Mouse (Mus musculus): ENCODE measurements at regions not wholly inside any gene's neighbourhood (a gene's known extent, or its start where the extent isn't known, plus 50 kb on each side); places are given as distances from the start of the nearest gene placed in this dataset.

DNA sequence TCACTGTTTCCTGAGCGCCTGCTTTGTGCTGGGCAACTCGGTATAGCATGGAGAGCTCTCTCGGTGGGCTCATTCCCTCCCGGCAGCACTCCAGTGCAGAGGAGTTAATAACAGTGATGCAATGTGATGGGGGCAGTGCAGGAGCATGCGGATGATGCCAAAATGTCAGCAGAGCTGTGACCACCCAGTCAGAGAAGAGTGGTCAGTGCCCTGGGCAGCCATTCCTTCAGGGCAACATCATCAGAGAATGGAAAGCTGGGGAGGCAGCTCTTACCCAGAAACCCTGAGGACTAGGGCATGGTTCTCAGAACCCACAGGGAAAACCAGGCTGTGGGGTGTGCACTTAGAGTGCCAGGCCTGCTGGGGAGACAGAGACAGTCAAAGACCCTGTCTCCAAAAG, 410.0 kb upstream of the Atp11b start:
- Histone ChIP-seq H3K36me3 (ENCODE audit: control insufficient read depth, insufficient read depth, low read length) (no peaks in the 10 kb centered on the region), H3K4me3 (ENCODE audit: low read depth, low read length) (no peak overlapping the region), H3K27ac (ENCODE audit: insufficient read depth, low read depth, low read length) (no peak overlapping the region), H3K27me3 (ENCODE audit: control insufficient read depth, insufficient read depth, low read length) (no peaks in the 10 kb centered on the region), H3K4me1 (ENCODE audit: control insufficient read depth, insufficient read depth, insufficient read length, low read length) (no peaks in the 10 kb centered on the region)
- WGBS = 83% methylated on average over 5 of the region's 5 CpGs
- no peak for TF ChIP-seq POLR2A (IDR thresholded peaks at IDR 0.05; ENCODE audit: low read depth, low read length)
- no peak for TF ChIP-seq CTCF (IDR thresholded peaks at IDR 0.05; ENCODE audit: extremely low read depth, insufficient read length, insufficient replicate concordance, low read depth, low read length)

DNA sequence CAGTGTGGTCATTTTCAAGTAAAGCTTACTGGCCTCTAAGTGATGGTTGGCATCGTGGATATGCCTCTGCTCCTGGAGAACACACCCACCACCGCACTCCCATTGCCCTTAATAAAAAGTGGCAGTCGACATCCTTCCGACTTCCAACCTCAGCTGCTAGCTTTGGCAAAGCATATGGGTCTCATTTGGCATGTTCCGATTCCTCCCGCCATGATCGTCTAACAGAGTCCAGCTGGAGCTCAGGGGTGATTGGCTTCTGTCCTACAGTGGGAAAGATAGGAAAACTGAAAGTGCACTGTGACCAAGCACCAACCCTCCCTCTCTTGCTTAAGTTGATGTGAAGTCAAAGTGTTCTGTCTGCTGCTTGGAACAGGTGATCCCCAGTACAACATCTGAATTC, 404.8 kb upstream of the Atp11b start:
- H3K4me3 ChIP-seq (ENCODE audit: low read depth, low read length) = no peak overlapping the region
- H3K36me3 ChIP-seq (ENCODE audit: control insufficient read depth, insufficient read depth, low read length) = no peaks in the 10 kb centered on the region
- H3K4me1 ChIP-seq (ENCODE audit: control insufficient read depth, insufficient read depth, insufficient read length, low read length) = no peaks in the 10 kb centered on the region
- WGBS = 74% methylated on average over 7 of the region's 7 CpGs
- H3K27ac ChIP-seq (ENCODE audit: insufficient read depth, low read depth, low read length) = no peak overlapping the region
- TF ChIP-seq POLR2A (IDR thresholded peaks at IDR 0.05; ENCODE audit: low read depth, low read length) = no peak
- TF ChIP-seq CTCF (IDR thresholded peaks at IDR 0.05; ENCODE audit: extremely low read depth, insufficient read length, insufficient replicate concordance, low read depth, low read length) = no peak
- H3K27me3 ChIP-seq (ENCODE audit: control insufficient read depth, insufficient read depth, low read length) = no peaks in the 10 kb centered on the region

DNA sequence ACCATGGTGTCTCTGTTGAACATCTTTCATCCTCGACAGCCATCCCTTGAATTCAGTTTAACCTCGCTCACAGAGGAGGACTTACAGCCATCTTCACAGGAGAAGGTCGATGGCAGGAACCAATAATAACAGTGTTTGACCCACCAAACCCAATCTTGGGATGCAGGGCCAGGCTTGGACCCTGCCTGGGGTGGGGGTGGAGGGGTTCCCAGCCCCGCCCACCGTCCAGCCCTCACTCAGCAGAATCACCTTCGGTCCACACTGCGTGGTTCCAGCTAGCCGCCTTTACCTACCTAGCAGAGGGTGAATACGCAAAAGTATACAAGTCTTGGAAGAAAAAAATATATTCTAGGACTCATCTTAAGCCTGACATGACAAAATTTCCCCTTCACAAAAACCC, 400.5 kb upstream of the Atp11b start:
- H3K36me3 ChIP-seq (ENCODE audit: control insufficient read depth, insufficient read depth, low read length) = no peaks in the 10 kb centered on the region
- WGBS = 90% methylated on average over 9 of the region's 9 CpGs
- TF ChIP-seq POLR2A (IDR thresholded peaks at IDR 0.05; ENCODE audit: low read depth, low read length) (no peak), CTCF (IDR thresholded peaks at IDR 0.05; ENCODE audit: extremely low read depth, insufficient read length, insufficient replicate concordance, low read depth, low read length) (no peak)
- no peak overlapping the region for H3K27ac ChIP-seq (ENCODE audit: insufficient read depth, low read depth, low read length)
- no peaks in the 10 kb centered on the region for H3K4me1 ChIP-seq (ENCODE audit: control insufficient read depth, insufficient read depth, insufficient read length, low read length)
- no peaks in the 10 kb centered on the region for H3K27me3 ChIP-seq (ENCODE audit: control insufficient read depth, insufficient read depth, low read length)
- no peak overlapping the region for H3K4me3 ChIP-seq (ENCODE audit: low read depth, low read length)

DNA sequence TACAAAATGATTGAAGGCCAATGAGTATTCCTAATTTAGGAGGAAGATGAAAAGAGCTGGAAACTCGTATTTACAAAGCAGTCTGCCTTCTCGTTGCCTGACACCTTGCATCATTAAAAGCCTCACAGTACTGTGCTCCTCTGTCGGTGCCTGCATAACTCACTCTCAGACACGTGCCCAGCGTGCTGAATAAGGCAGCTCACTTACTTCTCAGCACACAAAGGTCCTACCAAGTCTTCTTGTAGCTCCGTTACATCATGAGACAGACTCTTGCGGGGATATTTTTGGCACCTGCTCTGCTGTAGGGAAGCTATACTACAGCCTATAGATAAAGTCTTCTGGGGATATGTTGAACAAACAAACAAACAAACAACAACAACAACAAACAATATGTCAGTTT, 400.0 kb upstream of the Atp11b start:
- 63% methylated on average over 7 of the region's 7 CpGs for WGBS
- Histone ChIP-seq H3K36me3 (ENCODE audit: control insufficient read depth, insufficient read depth, low read length) (no peaks in the 10 kb centered on the region), H3K27ac (ENCODE audit: insufficient read depth, low read depth, low read length) (no peak overlapping the region), H3K4me3 (ENCODE audit: low read depth, low read length) (no peak overlapping the region), H3K27me3 (ENCODE audit: control insufficient read depth, insufficient read depth, low read length) (no peaks in the 10 kb centered on the region), H3K4me1 (ENCODE audit: control insufficient read depth, insufficient read depth, insufficient read length, low read length) (no peaks in the 10 kb centered on the region)
- no peak for TF ChIP-seq CTCF (IDR thresholded peaks at IDR 0.05; ENCODE audit: extremely low read depth, insufficient read length, insufficient replicate concordance, low read depth, low read length)
- TF ChIP-seq POLR2A (IDR thresholded peaks at IDR 0.05; ENCODE audit: low read depth, low read length) = no peak

DNA sequence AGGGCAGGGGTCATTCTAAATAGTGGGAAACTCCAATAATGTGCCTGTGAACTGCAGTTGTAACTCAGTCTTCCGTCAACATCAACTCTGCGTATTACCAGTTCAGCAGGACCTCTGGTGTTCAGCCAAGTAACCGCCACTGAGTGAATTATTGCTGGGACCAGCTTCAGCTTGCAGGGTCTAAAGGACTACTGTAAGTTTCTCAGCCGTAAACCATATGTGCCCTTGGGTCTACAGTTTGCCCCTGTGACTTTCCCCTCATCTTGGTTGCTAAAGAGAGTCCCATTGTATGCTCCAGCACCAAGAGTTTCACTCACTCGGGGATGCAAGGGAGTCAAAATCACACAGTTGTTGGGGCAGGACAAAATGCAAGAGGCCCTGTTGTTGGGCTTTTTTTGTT, 399.6 kb upstream of the Atp11b start:
- Histone ChIP-seq H3K36me3 (ENCODE audit: control insufficient read depth, insufficient read depth, low read length) (no peaks in the 10 kb centered on the region), H3K4me3 (ENCODE audit: low read depth, low read length) (no peak overlapping the region), H3K27me3 (ENCODE audit: control insufficient read depth, insufficient read depth, low read length) (no peaks in the 10 kb centered on the region), H3K4me1 (ENCODE audit: control insufficient read depth, insufficient read depth, insufficient read length, low read length) (no peaks in the 10 kb centered on the region), H3K27ac (ENCODE audit: insufficient read depth, low read depth, low read length) (no peak overlapping the region)
- 62% methylated on average over 5 of the region's 5 CpGs for WGBS
- no peak for TF ChIP-seq CTCF (IDR thresholded peaks at IDR 0.05; ENCODE audit: extremely low read depth, insufficient read length, insufficient replicate concordance, low read depth, low read length)
- no peak for TF ChIP-seq POLR2A (IDR thresholded peaks at IDR 0.05; ENCODE audit: low read depth, low read length)

DNA sequence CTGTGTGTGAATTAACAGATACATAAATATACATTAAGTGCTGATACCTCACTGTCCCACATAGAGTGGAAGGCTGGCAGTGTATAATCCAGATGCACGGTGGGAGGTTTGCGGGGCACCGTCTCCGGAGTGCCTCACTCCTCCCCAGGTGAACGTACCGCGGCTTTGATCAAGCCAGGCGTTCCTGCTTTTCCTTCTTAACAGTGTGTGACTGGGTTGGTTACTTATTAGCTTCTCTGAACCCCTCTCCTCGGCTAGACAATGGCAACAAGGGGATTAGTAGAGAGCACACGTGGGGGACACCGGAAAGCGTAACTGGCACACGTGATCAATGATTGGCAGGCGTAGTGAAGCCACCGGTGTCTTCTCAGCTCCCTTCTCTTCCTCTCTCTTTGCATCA, 396.8 kb upstream of the Atp11b start:
- Histone ChIP-seq H3K4me3 (ENCODE audit: low read depth, low read length) (no peak overlapping the region), H3K36me3 (ENCODE audit: control insufficient read depth, insufficient read depth, low read length) (no peaks in the 10 kb centered on the region), H3K27ac (ENCODE audit: insufficient read depth, low read depth, low read length) (no peak overlapping the region), H3K27me3 (ENCODE audit: control insufficient read depth, insufficient read depth, low read length) (no peaks in the 10 kb centered on the region), H3K4me1 (ENCODE audit: control insufficient read depth, insufficient read depth, insufficient read length, low read length) (no peaks in the 10 kb centered on the region)
- WGBS = 37% methylated on average over 15 of the region's 15 CpGs
- TF ChIP-seq CTCF (IDR thresholded peaks at IDR 0.05; ENCODE audit: extremely low read depth, insufficient read length, insufficient replicate concordance, low read depth, low read length) = no peak
- TF ChIP-seq POLR2A (IDR thresholded peaks at IDR 0.05; ENCODE audit: low read depth, low read length) = no peak

DNA sequence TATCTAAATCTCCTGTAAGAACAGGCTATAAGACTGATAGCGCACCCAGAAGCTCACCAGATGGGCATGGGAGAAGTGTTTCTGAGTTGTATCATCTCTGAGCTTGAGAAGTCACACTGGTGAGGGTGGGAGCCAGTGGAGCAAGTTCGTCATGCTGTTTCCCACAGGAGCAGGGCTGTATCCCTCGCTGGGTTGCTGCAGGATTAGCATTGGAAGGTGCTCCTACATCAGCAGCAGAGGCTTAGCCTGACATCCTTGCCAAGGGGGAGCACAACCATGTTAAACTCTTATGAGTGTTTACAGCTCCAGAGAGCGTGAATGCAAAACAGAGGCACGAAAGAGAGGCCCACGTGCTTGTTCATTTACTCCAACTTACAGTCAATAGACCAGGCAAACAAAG, 395.4 kb upstream of the Atp11b start:
- Histone ChIP-seq H3K4me1 (ENCODE audit: control insufficient read depth, insufficient read depth, insufficient read length, low read length) (no peaks in the 10 kb centered on the region), H3K27me3 (ENCODE audit: control insufficient read depth, insufficient read depth, low read length) (no peaks in the 10 kb centered on the region), H3K4me3 (ENCODE audit: low read depth, low read length) (no peak overlapping the region), H3K27ac (ENCODE audit: insufficient read depth, low read depth, low read length) (no peak overlapping the region), H3K36me3 (ENCODE audit: control insufficient read depth, insufficient read depth, low read length) (no peaks in the 10 kb centered on the region)
- WGBS = 59% methylated on average over 6 of the region's 6 CpGs
- TF ChIP-seq POLR2A (IDR thresholded peaks at IDR 0.05; ENCODE audit: low read depth, low read length) = no peak
- no peak for TF ChIP-seq CTCF (IDR thresholded peaks at IDR 0.05; ENCODE audit: extremely low read depth, insufficient read length, insufficient replicate concordance, low read depth, low read length)

DNA sequence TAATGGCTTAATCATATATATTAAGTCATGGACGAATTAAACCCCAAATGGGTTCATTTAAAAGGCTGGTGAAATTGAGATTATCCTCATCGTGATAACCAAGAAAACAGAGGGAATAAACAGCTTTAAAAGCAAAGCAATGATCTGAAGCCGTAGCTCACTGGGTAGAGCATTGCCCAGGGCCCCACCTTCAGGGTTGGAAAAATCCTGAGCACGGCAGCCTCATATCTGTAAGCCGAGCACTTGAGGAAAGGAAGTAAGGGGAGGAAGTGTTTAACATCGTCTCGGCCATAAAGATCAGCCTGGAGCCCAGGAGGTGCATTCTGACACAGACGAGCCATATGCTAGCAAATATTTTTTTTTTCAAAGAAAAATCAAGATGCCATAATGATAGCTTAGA, 394.6 kb upstream of the Atp11b start:
- H3K4me1 ChIP-seq (ENCODE audit: control insufficient read depth, insufficient read depth, insufficient read length, low read length) = no peaks in the 10 kb centered on the region
- no peaks in the 10 kb centered on the region for H3K27me3 ChIP-seq (ENCODE audit: control insufficient read depth, insufficient read depth, low read length)
- no peak overlapping the region for H3K27ac ChIP-seq (ENCODE audit: insufficient read depth, low read depth, low read length)
- H3K36me3 ChIP-seq (ENCODE audit: control insufficient read depth, insufficient read depth, low read length) = no peaks in the 10 kb centered on the region
- TF ChIP-seq POLR2A (IDR thresholded peaks at IDR 0.05; ENCODE audit: low read depth, low read length) (no peak), CTCF (IDR thresholded peaks at IDR 0.05; ENCODE audit: extremely low read depth, insufficient read length, insufficient replicate concordance, low read depth, low read length) (no peak)
- H3K4me3 ChIP-seq (ENCODE audit: low read depth, low read length) = no peak overlapping the region
- WGBS = 24% methylated on average over 8 of the region's 8 CpGs
